Mouse (Mus musculus): Measurements from ENCODE around the gene Myo10.

Gene Myo10

GRCm38 (mm10) chr15:25858611-25859058 lies 236.3 kb downstream of the Myo10 start:
- DNase-seq = no peak

- DNase-seq = no peak
Observed at GRCm38 (mm10) chr15:25859469-25859868, 237.1 kb downstream of the Myo10 start.

DNA sequence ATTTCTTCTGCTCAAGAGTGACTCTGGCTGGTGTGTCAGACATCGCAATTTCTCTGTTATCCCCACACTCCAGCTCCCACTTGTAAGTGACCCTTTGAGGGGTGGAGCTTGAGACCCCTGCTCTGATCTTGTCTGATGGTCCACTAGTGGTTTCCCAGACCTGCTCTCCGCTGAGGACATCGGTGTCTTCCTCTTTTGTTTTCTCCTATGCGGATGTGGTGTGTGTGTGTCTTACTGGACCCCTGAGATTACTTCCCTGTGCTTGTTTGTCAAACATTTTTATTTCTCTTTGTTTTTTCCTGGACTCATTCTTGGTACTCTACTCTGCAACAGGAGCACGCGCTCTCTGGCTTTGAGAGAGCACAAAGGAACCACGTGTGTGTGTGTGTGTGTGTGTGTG lies 239.6 kb downstream of the Myo10 start:
- no peak for DNase-seq
